Mouse (Mus musculus): Measurements from ENCODE around the gene Mrc1.

Mrc1 gene

GRCm38 (mm10) chr2:14229149-14229548, at the start of gene Mrc1:
TSS of gene Mrc1 (plus strand) at chr2:14229392.
- ATAC-seq (ENCODE audit: insufficient number of reproducible peaks, low FRiP score, low TSS enrichment), result no peak

- ATAC-seq (ENCODE audit: insufficient number of reproducible peaks, low FRiP score, low TSS enrichment), result no peak
These were observed 44.8 kb upstream of the Mrc1 start for GRCm38 (mm10) chr2:14184375-14184774.

GRCm38 (mm10) chr2:14190684-14191083, 38.5 kb upstream of the Mrc1 start:
- ATAC-seq (ENCODE audit: insufficient number of reproducible peaks, low FRiP score, low TSS enrichment), result no peak

- ATAC-seq (ENCODE audit: insufficient number of reproducible peaks, low FRiP score, low TSS enrichment), result no peak
These were observed 37.6 kb upstream of the Mrc1 start for GRCm38 (mm10) chr2:14191601-14192000.

- ATAC-seq (ENCODE audit: insufficient number of reproducible peaks, low FRiP score, low TSS enrichment), result no peak
These were observed 37.1 kb upstream of the Mrc1 start for GRCm38 (mm10) chr2:14192046-14192445.

- 0 out of 2 replicates have a peak, but pooled peaks have one; percentile 28 for ATAC-seq (ENCODE audit: insufficient number of reproducible peaks, low FRiP score, low TSS enrichment)
These were observed 30.8 kb upstream of the Mrc1 start for GRCm38 (mm10) chr2:14198325-14198903.

- peak; percentile 94 for ATAC-seq (ENCODE audit: insufficient number of reproducible peaks, low FRiP score, low TSS enrichment)
These were observed 29.6 kb upstream of the Mrc1 start for GRCm38 (mm10) chr2:14199621-14200020.

GRCm38 (mm10) chr2:14200879-14201445, 28.2 kb upstream of the Mrc1 start:
- 0 out of 2 replicates have a peak, but pooled peaks have one; percentile 42 for ATAC-seq (ENCODE audit: insufficient number of reproducible peaks, low FRiP score, low TSS enrichment)

- no peak for ATAC-seq (ENCODE audit: insufficient number of reproducible peaks, low FRiP score, low TSS enrichment)
These were observed 24.9 kb upstream of the Mrc1 start for GRCm38 (mm10) chr2:14204308-14204707.

GRCm38 (mm10) chr2:14206798-14207197, 22.4 kb upstream of the Mrc1 start:
- no peak for ATAC-seq (ENCODE audit: insufficient number of reproducible peaks, low FRiP score, low TSS enrichment)

GRCm38 (mm10) chr2:14210731-14211130, 18.5 kb upstream of the Mrc1 start:
- ATAC-seq (ENCODE audit: insufficient number of reproducible peaks, low FRiP score, low TSS enrichment), result no peak

- no peak for ATAC-seq (ENCODE audit: insufficient number of reproducible peaks, low FRiP score, low TSS enrichment)
These were observed 17.6 kb upstream of the Mrc1 start for GRCm38 (mm10) chr2:14211606-14212005.

GRCm38 (mm10) chr2:14214764-14215163, 14.4 kb upstream of the Mrc1 start:
- ATAC-seq (ENCODE audit: insufficient number of reproducible peaks, low FRiP score, low TSS enrichment), result no peak

- no peak for ATAC-seq (ENCODE audit: insufficient number of reproducible peaks, low FRiP score, low TSS enrichment)
These were observed 12.5 kb upstream of the Mrc1 start for GRCm38 (mm10) chr2:14216653-14217052.

- ATAC-seq (ENCODE audit: insufficient number of reproducible peaks, low FRiP score, low TSS enrichment), result no peak
These were observed 11.1 kb upstream of the Mrc1 start for GRCm38 (mm10) chr2:14218126-14218525.

- no peak for ATAC-seq (ENCODE audit: insufficient number of reproducible peaks, low FRiP score, low TSS enrichment)
These were observed 4.8 kb upstream of the Mrc1 start for GRCm38 (mm10) chr2:14224387-14224786.

- no peak for ATAC-seq (ENCODE audit: insufficient number of reproducible peaks, low FRiP score, low TSS enrichment)
These were observed 697 bp upstream of the Mrc1 start for GRCm38 (mm10) chr2:14228495-14228894.

- ATAC-seq (ENCODE audit: insufficient number of reproducible peaks, low FRiP score, low TSS enrichment), result no peak
These were observed 787 bp downstream of the Mrc1 start for GRCm38 (mm10) chr2:14229979-14230378.

- no peak for ATAC-seq (ENCODE audit: insufficient number of reproducible peaks, low FRiP score, low TSS enrichment)
These were observed 3.7 kb downstream of the Mrc1 start for GRCm38 (mm10) chr2:14232897-14233296.

GRCm38 (mm10) chr2:14233983-14234382, 4.8 kb downstream of the Mrc1 start:
- ATAC-seq (ENCODE audit: insufficient number of reproducible peaks, low FRiP score, low TSS enrichment), result no peak

- no peak for ATAC-seq (ENCODE audit: insufficient number of reproducible peaks, low FRiP score, low TSS enrichment)
These were observed 6.1 kb downstream of the Mrc1 start for GRCm38 (mm10) chr2:14235319-14235718.

- no peak for ATAC-seq (ENCODE audit: insufficient number of reproducible peaks, low FRiP score, low TSS enrichment)
These were observed 7.7 kb downstream of the Mrc1 start for GRCm38 (mm10) chr2:14236920-14237319.

Data from cerebellum, adult (tissue).